Mouse (Mus musculus) heart, postnatal 0 days (tissue): ENCODE measurements around the gene Hmgb4. TPM values are rescaled to one million over a fixed set of nuclear protein-coding genes. Genes with fewer than 3 reads are reported as not detected.
A peak's percentile ranks its signal among the peaks of the same experiment; 100 is the strongest.

Source experiments
- ATAC-seq: fragments of 200-750 bp; cut with Nextera tagmentation; 2 replicates; pipeline ENCODE4 v1.8.0; 2017; ENCODE audit warnings: low read depth, moderate number of reproducible peaks, moderate library complexity; ENCODE audit not compliant: insufficient read depth
- DNase-seq: peaks from one replicate; pipeline ENCODE4 v3.0.0-alpha.2; 2016; ENCODE audit warnings: low spot score
- H3K27ac ChIP-seq: fragments of 300-500 bp; sonication (generic); 2 replicates; pipeline ENCODE4 v1.5.1; 2014; ENCODE audit warnings: low read depth, mild to moderate bottlenecking
- H3K27me3 ChIP-seq: fragments of 300-500 bp; sonication (generic); 2 replicates; pipeline ENCODE4 v1.6.1; 2014; ENCODE audit warnings: low read length, mixed read lengths; ENCODE audit not compliant: control insufficient read depth, insufficient read depth
- H3K36me3 ChIP-seq: fragments of 300-500 bp; sonication (generic); replicated peaks from 2 replicates; pipeline ENCODE4 v1.6.1; 2014; ENCODE audit warnings: low read length, mixed read lengths; ENCODE audit not compliant: control insufficient read depth, insufficient read depth
- H3K4me1 ChIP-seq: fragments of 300-500 bp; sonication (generic); 2 replicates; pipeline ENCODE4 v1.6.1; 2014; ENCODE audit warnings: antibody characterized with exemption; ENCODE audit not compliant: control insufficient read depth, insufficient read depth
- H3K4me2 ChIP-seq: fragments of 300-500 bp; sonication (generic); 2 replicates; pipeline ENCODE4 v1.6.1; 2014; ENCODE audit warnings: low read depth, mild to moderate bottlenecking, low read length, moderate library complexity
- H3K4me3 ChIP-seq: fragments of 300-500 bp; sonication (generic); 2 replicates; pipeline ENCODE4 v1.5.1; 2014; ENCODE audit warnings: low read depth, low read length
- H3K9ac ChIP-seq: fragments of 300-500 bp; sonication (generic); replicated peaks from 2 replicates; pipeline ENCODE4 v1.6.1; 2014; ENCODE audit warnings: low read depth, low read length, mixed read lengths
- H3K9me3 ChIP-seq: fragments of 300-500 bp; sonication (generic); replicated peaks from 2 replicates; pipeline ENCODE4 v1.6.1; 2016; ENCODE audit warnings: low read length; ENCODE audit not compliant: control insufficient read depth
- CTCF ChIP-seq: IDR thresholded peaks from 2 replicates; pipeline ENCODE4 v1.5.1; 2016; ENCODE audit warnings: antibody characterized with exemption, control low read depth, low read depth
- EP300 ChIP-seq: IDR thresholded peaks from 2 replicates; pipeline ENCODE4 v1.6.1; 2016; ENCODE audit warnings: antibody characterized with exemption, low read depth
- WGBS: fragments of 180-500 bp; shearing (Covaris S2); extraction: QIAGEN DNeasy Blood & Tissue Kit; methylation state at CpG from one replicate; pipeline ENCODE4 v1.1.7; 2014; 5-methylcytosine and 5-hydroxymethylcytosine counted together
- polyA plus RNA-seq: library from polyadenylated mRNA; unstranded; fragments of >200 nt; fragmentation: Nextera tagmentation; extraction: Ambion mirVana; gene quantifications from 2 replicates; pipeline ENCODE4 v1.2.1, GENCODE M21; 2015
- total RNA-seq: library from RNA; depleted of rRNA; stranded (reverse); fragments of >200 nt; gene quantifications from 2 replicates; pipeline ENCODE4 v1.2.3, GENCODE M21; 2014; ENCODE audit warnings: low replicate concordance

The Hmgb4 gene
- total and polyA plus RNA-seq, 2 experiments from 2014 or later, result not detected

GRCm38 (mm10) chr4:128275116-128275515 lies 14.4 kb upstream of the Hmgb4 start:
- Histone ChIP-seq H3K36me3 (no peaks in the 10 kb centered on the region), H3K27me3 (no peaks in the 10 kb centered on the region), H3K27ac (no peak overlapping the region), H3K4me1 (no peaks in the 10 kb centered on the region), H3K4me2 (no peak overlapping the region), H3K4me3 (no peak overlapping the region), H3K9me3 (no peaks in the 10 kb centered on the region), H3K9ac (no peak overlapping the region)
- WGBS, result 73% methylated on average over 5 of the region's 5 CpGs
- DNase-seq, result no peak
- ATAC-seq, result no peak
- no peak for TF ChIP-seq EP300
- TF ChIP-seq CTCF, result no peak

GRCm38 (mm10) chr4:128273146-128273545 lies 12.4 kb upstream of the Hmgb4 start:
- no peak overlapping the region for H3K9ac ChIP-seq
- no peaks in the 10 kb centered on the region for H3K4me1 ChIP-seq
- H3K27ac ChIP-seq, result no peak overlapping the region
- 44% methylated on average over 11 of the region's 11 CpGs for WGBS
- H3K36me3 ChIP-seq, result no peaks in the 10 kb centered on the region
- TF ChIP-seq CTCF (no peak), EP300 (no peak)
- no peaks in the 10 kb centered on the region for H3K27me3 ChIP-seq
- no peak for DNase-seq
- H3K9me3 ChIP-seq, result no peaks in the 10 kb centered on the region
- H3K4me3 ChIP-seq, result no peak overlapping the region
- no peak for ATAC-seq
- no peak overlapping the region for H3K4me2 ChIP-seq

- Histone ChIP-seq H3K9ac (no peak overlapping the region), H3K4me1 (no peaks in the 10 kb centered on the region), H3K4me3 (no peak overlapping the region), H3K4me2 (no peak overlapping the region), H3K36me3 (no peaks in the 10 kb centered on the region), H3K27ac (no peak overlapping the region), H3K9me3 (no peaks in the 10 kb centered on the region), H3K27me3 (no peaks in the 10 kb centered on the region)
- DNase-seq (no peak), ATAC-seq (no peak)
- TF ChIP-seq CTCF (no peak), EP300 (no peak)
- WGBS, result 58% methylated on average over 6 of the region's 6 CpGs
Measured at GRCm38 (mm10) chr4:128272501-128272900, 11.7 kb upstream of the Hmgb4 start.

GRCm38 (mm10) chr4:128270931-128271330 lies 10.2 kb upstream of the Hmgb4 start:
- no peaks in the 10 kb centered on the region for H3K9me3 ChIP-seq
- ATAC-seq, result no peak
- DNase-seq, result no peak
- no peak overlapping the region for H3K4me3 ChIP-seq
- H3K36me3 ChIP-seq, result no peaks in the 10 kb centered on the region
- H3K4me1 ChIP-seq, result no peaks in the 10 kb centered on the region
- 67% methylated on average over 19 of the region's 19 CpGs for WGBS
- no peak for TF ChIP-seq EP300
- no peak for TF ChIP-seq CTCF
- no peak overlapping the region for H3K27ac ChIP-seq
- H3K9ac ChIP-seq, result no peak overlapping the region
- H3K4me2 ChIP-seq, result no peak overlapping the region
- no peaks in the 10 kb centered on the region for H3K27me3 ChIP-seq

GRCm38 (mm10) chr4:128270177-128270576 lies 9.4 kb upstream of the Hmgb4 start:
- 67% methylated on average over 10 of the region's 10 CpGs for WGBS
- no peaks in the 10 kb centered on the region for H3K36me3 ChIP-seq

GRCm38 (mm10) chr4:128269261-128269875 lies 8.6 kb upstream of the Hmgb4 start:
- Histone ChIP-seq H3K4me1 (no peaks in the 10 kb centered on the region), H3K36me3 (no peaks in the 10 kb centered on the region), H3K4me3 (no peak overlapping the region), H3K9me3 (no peaks in the 10 kb centered on the region), H3K9ac (no peak overlapping the region), H3K27me3 (no peaks in the 10 kb centered on the region), H3K27ac (no peak overlapping the region), H3K4me2 (no peak overlapping the region)
- 72% methylated on average over 9 of the region's 9 CpGs for WGBS
- DNase-seq, result no peak
- ATAC-seq, result 0 out of 2 replicates have a peak, but pooled peaks have one; percentile 27
- peak; percentile 10; the same call in 1 of the 2 replicates for TF ChIP-seq CTCF
- no peak for TF ChIP-seq EP300

More at GRCm38 (mm10) chr4:128270177-128270576, 9.4 kb upstream of the Hmgb4 start:
- Histone ChIP-seq H3K9ac (no peak overlapping the region), H3K4me2 (no peak overlapping the region), H3K9me3 (no peaks in the 10 kb centered on the region), H3K27ac (no peak overlapping the region), H3K4me1 (no peaks in the 10 kb centered on the region), H3K4me3 (no peak overlapping the region), H3K27me3 (no peaks in the 10 kb centered on the region)
- DNase-seq (no peak), ATAC-seq (no peak)
- TF ChIP-seq CTCF (no peak), EP300 (no peak)
